Mouse (Mus musculus) CH12.LX (cell line): ENCODE measurements around the gene Ugt1a2. TPM values are rescaled to one million over a fixed set of nuclear protein-coding genes. Genes with fewer than 3 reads are reported as not detected.

Experiments
- DNase-seq: peaks from one replicate; pipeline ENCODE4 v3.0.0-alpha.2; 2013; ENCODE audit errors: extremely low read depth
- H3K27ac ChIP-seq: 2 replicates; pipeline ENCODE4 v1.5.1; 2012; ENCODE audit warnings: low read depth, mild to moderate bottlenecking, control low read depth, moderate library complexity; ENCODE audit not compliant: insufficient read depth
- H3K27me3 ChIP-seq: replicated peaks from 2 replicates; pipeline ENCODE3; 2012; ENCODE audit warnings: inconsistent platforms
- H3K36me3 ChIP-seq, 2 experiments: replicated peaks in 1 of 2; 2 replicates each; pipeline versions ENCODE3 to v1.6.1; 2012; ENCODE audit warnings: inconsistent platforms in 1 of 2, low read length in 1 of 2, mild to moderate bottlenecking in 1 of 2, mixed read lengths in 1 of 2, moderate library complexity in 1 of 2; ENCODE audit not compliant: control insufficient read depth in 1 of 2, insufficient read depth in 1 of 2
- H3K4me1 ChIP-seq, 2 experiments: 2 replicates each; pipeline ENCODE4 v1.6.1; 2012; ENCODE audit warnings: inconsistent platforms in 1 of 2, moderate library complexity in 1 of 2; ENCODE audit not compliant: insufficient read depth in 2 of 2, control insufficient read depth in 1 of 2
- H3K4me2 ChIP-seq: 2 replicates; pipeline ENCODE4 v1.6.1; 2012; ENCODE audit warnings: low read depth, mild to moderate bottlenecking, control low read depth; ENCODE audit not compliant: poor library complexity, insufficient read depth, severe bottlenecking
- H3K4me3 ChIP-seq, 3 experiments: fragments of 150-350 bp in 1 of 3; sonication (generic) in 1 of 3; replicated peaks in 1 of 3; 2 replicates each; pipeline versions ENCODE3 to v1.5.1; 2011 to 2012; ENCODE audit warnings: low read depth in 2 of 3, low read length in 2 of 3, mild to moderate bottlenecking in 2 of 3, moderate library complexity in 2 of 3, control low read depth in 1 of 3, improper control_type of control experiment in 1 of 3, inconsistent platforms in 1 of 3, mixed read lengths in 1 of 3; ENCODE audit not compliant: poor library complexity in 1 of 3
- H3K79me2 ChIP-seq: replicated peaks from 2 replicates; pipeline ENCODE4 v1.6.1; 2012; ENCODE audit warnings: mild to moderate bottlenecking, moderate library complexity; ENCODE audit not compliant: control insufficient read depth, poor library complexity, insufficient read depth, severe bottlenecking; ENCODE audit errors: extremely low read depth
- H3K9ac ChIP-seq: 2 replicates; pipeline ENCODE4 v1.6.1; 2012; ENCODE audit warnings: low read depth, mild to moderate bottlenecking, control low read depth, moderate library complexity; ENCODE audit not compliant: insufficient read depth
- H3K9me3 ChIP-seq: replicated peaks from 2 replicates; pipeline ENCODE3; 2012; ENCODE audit warnings: low read length, inconsistent platforms, mixed read lengths
- CTCF ChIP-seq, 2 experiments: IDR thresholded peaks in 1 of 2; conservative IDR thresholded peaks in 1 of 2; 2 replicates each; pipeline ENCODE4 v1.5.1; 2011 to 2012; ENCODE audit warnings: low read depth in 2 of 2, low read length in 2 of 2, improper control_type of control experiment in 1 of 2, inconsistent platforms in 1 of 2, mild to moderate bottlenecking in 1 of 2, moderate library complexity in 1 of 2
- E2F4 ChIP-seq: IDR thresholded peaks from 2 replicates; pipeline ENCODE4 v1.6.1; 2011; ENCODE audit warnings: low read depth, low read length, improper control_type of control experiment; ENCODE audit not compliant: insufficient replicate concordance
- ELF1 ChIP-seq: IDR thresholded peaks from 2 replicates; pipeline ENCODE4 v1.6.1; 2014; ENCODE audit warnings: low read depth, mild to moderate bottlenecking, inconsistent platforms, low read length, improper control_type of control experiment
- HCFC1 ChIP-seq: IDR thresholded peaks from 2 replicates; pipeline ENCODE4 v1.6.1; 2012; ENCODE audit warnings: low read depth, mild to moderate bottlenecking, inconsistent platforms, low read length, improper control_type of control experiment
- IRF4 ChIP-seq: IDR thresholded peaks from 2 replicates; pipeline ENCODE4 v1.6.1; 2014; ENCODE audit warnings: low read depth, mild to moderate bottlenecking, inconsistent platforms, low read length, improper control_type of control experiment
- JUND ChIP-seq: conservative IDR thresholded peaks from 2 replicates; pipeline ENCODE4 v1.6.1; 2011; ENCODE audit warnings: low read depth, low read length, improper control_type of control experiment
- MAX ChIP-seq: IDR thresholded peaks from 2 replicates; pipeline ENCODE4 v1.6.1; 2011; ENCODE audit warnings: low read length, improper control_type of control experiment
- MYC ChIP-seq: IDR thresholded peaks from 2 replicates; pipeline ENCODE4 v1.6.1; 2011; ENCODE audit warnings: low read depth, mild to moderate bottlenecking, improper control_type of control experiment, low read length
- NRF1 ChIP-seq: IDR thresholded peaks from 2 replicates; pipeline ENCODE4 v1.6.1; 2014; ENCODE audit warnings: low read depth, mild to moderate bottlenecking, inconsistent platforms, low read length, improper control_type of control experiment, moderate library complexity
- PAX5 ChIP-seq: IDR thresholded peaks from 2 replicates; pipeline ENCODE4 v1.6.1; 2012; ENCODE audit warnings: low read length, inconsistent platforms, mixed read lengths
- POLR2A ChIP-seq: IDR thresholded peaks from 2 replicates; pipeline ENCODE4 v1.6.1; 2011; ENCODE audit warnings: low read depth, mild to moderate bottlenecking, improper control_type of control experiment, low read length
- POLR2AphosphoS2 ChIP-seq: IDR thresholded peaks from 2 replicates; pipeline ENCODE4 v1.6.1; 2011; ENCODE audit warnings: low read depth, low read length, improper control_type of control experiment
- RAD21 ChIP-seq: IDR thresholded peaks from 2 replicates; pipeline ENCODE4 v1.6.1; 2011; ENCODE audit warnings: low read depth, mild to moderate bottlenecking, low read length, improper control_type of control experiment, moderate library complexity
- TCF12 ChIP-seq: IDR thresholded peaks from 2 replicates; pipeline ENCODE4 v1.6.1; 2014; ENCODE audit warnings: low read depth, mild to moderate bottlenecking, inconsistent platforms, low read length, improper control_type of control experiment
- UBTF ChIP-seq: IDR thresholded peaks from 2 replicates; pipeline ENCODE4 v1.6.1; 2012; ENCODE audit warnings: low read depth, mild to moderate bottlenecking, inconsistent platforms, low read length, improper control_type of control experiment, moderate library complexity
- ZMIZ1 ChIP-seq: IDR thresholded peaks from 2 replicates; pipeline ENCODE4 v1.6.1; 2012; ENCODE audit warnings: low read depth, mild to moderate bottlenecking, inconsistent platforms, low read length, improper control_type of control experiment
- dilution Hi-C: fragments of 300-500 bp; cut with MboI; formaldehyde crosslinking; loops from 2 replicates; pipeline ENCODE4 v1.14.3; 2020; ENCODE audit warnings: low sequenced_read_pairs; ENCODE audit not compliant: extremely low pct_unique_long_range_greater_than_20kb, extremely low pct_ligation_motif_present
- in situ Hi-C: fragments of 300-500 bp; cut with MboI; formaldehyde crosslinking; loops from 3 replicates; pipeline ENCODE4 v1.14.3; 2019; ENCODE audit warnings: low sequenced_read_pairs, low pct_ligation_motif_present, low pct_unique_long_range_greater_than_20kb, mixed read lengths
- polyA plus RNA-seq: library from polyadenylated mRNA; unstranded; fragments of >175 nt; gene quantifications from 2 replicates; pipeline ENCODE4 v1.2.1, GENCODE M21; 2012; ENCODE audit warnings: low read depth; ENCODE audit not compliant: insufficient read length
- total RNA-seq, 2 experiments: library from RNA; depleted of rRNA; stranded (reverse); fragments of 300-350 nt in 1 of 2; fragments of >200 nt in 1 of 2; gene quantifications; 2 replicates each; pipeline ENCODE4 v1.2.3; 2012 to 2014

The Ugt1a2 gene
- total and polyA plus RNA-seq, 3 experiments = not detected

GRCm38 (mm10) chr1:88227482-88227881 is 27.1 kb downstream of the Ugt1a2 start:
- no peaks in the 10 kb centered on the region for H3K79me2 ChIP-seq
- no peak overlapping the region for H3K4me2 ChIP-seq
- dilution Hi-C loops = no loop called here
- H3K4me1 ChIP-seq = 0 out of 4 replicates have a peak, but pooled peaks cover 0 to 3% of the 10 kb centered on the region in 2 experiments
- no peak overlapping the region for H3K4me3 ChIP-seq
- peaks cover 64% of the 10 kb centered on the region for H3K9me3 ChIP-seq
- H3K9ac ChIP-seq = no peak overlapping the region
- no peaks in the 10 kb centered on the region for H3K27me3 ChIP-seq
- TF ChIP-seq MAX (peak; percentile 44; the same call in 1 of the 2 replicates), UBTF (no peak), IRF4 (no peak)
- in situ Hi-C loops = no loop called here
- H3K27ac ChIP-seq = no peak overlapping the region
- no peak for DNase-seq
- no peaks in the 10 kb centered on the region for H3K36me3 ChIP-seq

- Histone ChIP-seq H3K27me3 (no peaks in the 10 kb centered on the region), H3K4me1 (0 out of 4 replicates have a peak, but pooled peaks cover 0 to 3% of the 10 kb centered on the region in 2 experiments), H3K9ac (no peak overlapping the region), H3K4me3 (no peak overlapping the region), H3K36me3 (no peaks in the 10 kb centered on the region), H3K4me2 (no peak overlapping the region), H3K79me2 (no peaks in the 10 kb centered on the region), H3K9me3 (peaks cover 71% of the 10 kb centered on the region), H3K27ac (no peak overlapping the region)
- DNase-seq = no peak
- in situ Hi-C loops = no loop called here
- dilution Hi-C loops = no loop called here
- TF ChIP-seq ZMIZ1 = no peak
- TF ChIP-seq HCFC1 = no peak
- TF ChIP-seq MYC = no peak
- TF ChIP-seq CTCF (conservative IDR thresholded peaks at IDR 0.05 in 1 of 2, IDR thresholded peaks at IDR 0.05 in 1 of 2; ENCODE audit: low read depth in 2 of 2, low read length in 2 of 2) = no peak
- TF ChIP-seq RAD21 = no peak
- no peak for TF ChIP-seq NRF1
- TF ChIP-seq POLR2A = no peak
- no peak for TF ChIP-seq ELF1
- TF ChIP-seq IRF4 = no peak
- TF ChIP-seq TCF12 = no peak
- TF ChIP-seq POLR2AphosphoS2 = no peak
- TF ChIP-seq JUND = no peak
- TF ChIP-seq PAX5 = no peak
- TF ChIP-seq E2F4 = no peak
Observed at GRCm38 (mm10) chr1:88228121-88228520, 27.7 kb downstream of the Ugt1a2 start.
